In the genomic region with DNA sequence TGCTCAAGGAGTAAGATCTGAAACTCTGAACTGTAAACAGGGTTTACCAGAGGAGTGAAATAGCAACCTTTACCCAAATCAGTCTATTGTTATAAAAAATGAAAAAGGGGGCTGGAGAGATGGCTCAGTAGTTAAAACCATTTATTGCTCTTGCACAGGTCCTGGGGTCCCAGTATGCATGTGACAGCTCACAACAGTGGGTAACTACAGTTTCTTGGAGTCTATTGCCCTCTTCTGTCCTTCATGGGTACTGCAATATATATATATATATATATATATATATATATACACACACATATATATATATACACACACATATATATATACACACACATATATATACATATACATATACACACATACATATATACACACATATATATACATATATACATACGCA, we compare ENCODE assay signal across 13 mouse cellular contexts. TPM values are rescaled to one million over a fixed set of nuclear protein-coding genes. Genes with fewer than 3 reads are reported as not detected.
DNase-seq lines count a peak whose midpoint lies in the region; ATAC-seq and TF ChIP-seq lines count a peak whose summit lies in the region.
"Had no signal": no experiment of that assay in that cellular context is flagged by ENCODE, and none has a peak within 500 bp of the region (broad histone marks: within the 10 kb centered on the region; RNA-seq: fewer than 3 reads in every experiment).

No protein-coding gene starts in this region.

- WGBS in intestine, postnatal 0 days: 92% methylated on average over 1 of the region's 1 CpGs
- 94% methylated on average over 1 of the region's 1 CpGs for WGBS in intestine, embryonic 16.5 days
- WGBS in spleen, adult 2 months: 80% methylated on average over 1 of the region's 1 CpGs
- 46% methylated on average over 1 of the region's 1 CpGs for WGBS in limb, embryonic 10.5 days

- TF ChIP-seq POLR2A in spleen, adult 2 months (IDR thresholded peaks at IDR 0.05; ENCODE audit: low read depth, low read length): no peak
- no peak for TF ChIP-seq POLR2A in brain, embryonic 14.5 days (IDR thresholded peaks at IDR 0.05; ENCODE audit: borderline replicate concordance, extremely low read depth, insufficient read depth, insufficient read length, poor library complexity, severe bottlenecking)

- H3K4me3 ChIP-seq in intestine, postnatal 0 days (ENCODE audit: low read depth, low read length): no peak overlapping the region
- no peak overlapping the region for H3K4me3 ChIP-seq in intestine, embryonic 16.5 days (ENCODE audit: low read length)
- no peak overlapping the region for H3K4me3 ChIP-seq in spleen, adult 2 months (ENCODE audit: extremely low read depth, insufficient read depth, insufficient read length)
- H3K4me3 ChIP-seq in limb, embryonic 10.5 days: no peak overlapping the region
- H3K4me3 ChIP-seq: embryonic facial prominence, embryonic 15.5 days; hindbrain, embryonic 10.5 days; liver, embryonic 15.5 days had no signal

- peak; percentile 55 for TF ChIP-seq CTCF in intestine, postnatal 0 days (IDR thresholded peaks at IDR 0.05; ENCODE audit: low read depth)
- TF ChIP-seq CTCF in spleen, adult 2 months (IDR thresholded peaks at IDR 0.05; ENCODE audit: extremely low read depth, insufficient read depth, insufficient read length, insufficient replicate concordance): 0 out of 2 replicates have a peak, but pooled peaks have one; percentile 5
- TF ChIP-seq CTCF in brain, embryonic 14.5 days (IDR thresholded peaks at IDR 0.05; ENCODE audit: borderline replicate concordance, extremely low read depth, insufficient read depth, insufficient read length): peak; percentile 11; the same call in 1 of the 2 replicates

- ATAC-seq in intestine, postnatal 0 days: no peak
- ATAC-seq in intestine, embryonic 16.5 days: no peak

- H3K4me2 ChIP-seq in intestine, postnatal 0 days (replicated peaks; ENCODE audit: low read depth): no peak overlapping the region
- no peak overlapping the region for H3K4me2 ChIP-seq in intestine, embryonic 16.5 days (ENCODE audit: low read depth, low read length)
- H3K4me2 ChIP-seq: embryonic facial prominence, embryonic 15.5 days; liver, embryonic 15.5 days; midbrain, embryonic 11.5 days had no signal

- no peak for DNase-seq in spleen, adult 2 months (ENCODE audit: low read depth in 1 of 2, low spot score in 2 of 2)
- DNase-seq in spleen, postnatal 4 days (ENCODE audit: low spot score in 2 of 2): no peak
- DNase-seq in brain, embryonic 14.5 days (ENCODE audit: low read depth): no peak
- DNase-seq in urinary bladder, postnatal 36 days (ENCODE audit: low spot score in 2 of 2): no peak
- DNase-seq in limb, embryonic 10.5 days (ENCODE audit: low spot score): no peak
- DNase-seq: adrenal gland, postnatal 25 days; cerebellum, adult 9-10 months had no signal

- H3K4me1 ChIP-seq in intestine, postnatal 0 days (replicated peaks; ENCODE audit: control insufficient read depth, insufficient read depth, low read length): no peaks in the 10 kb centered on the region
- peaks cover 24% of the 10 kb centered on the region for H3K4me1 ChIP-seq in intestine, embryonic 16.5 days (ENCODE audit: control insufficient read depth, insufficient read depth, low read length)
- H3K4me1 ChIP-seq in spleen, adult 2 months (ENCODE audit: control insufficient read depth, insufficient read depth, insufficient read length): no peaks in the 10 kb centered on the region; the same call in 1 of the 2 replicates
- H3K4me1 ChIP-seq in limb, embryonic 10.5 days: peaks cover 35% of the 10 kb centered on the region

- no peaks in the 10 kb centered on the region for H3K36me3 ChIP-seq in intestine, postnatal 0 days (ENCODE audit: control insufficient read depth, insufficient read depth)
- no peaks in the 10 kb centered on the region for H3K36me3 ChIP-seq in intestine, embryonic 16.5 days (ENCODE audit: control insufficient read depth, insufficient read depth, low read length)
- H3K36me3 ChIP-seq in spleen, adult 2 months (ENCODE audit: control insufficient read depth, insufficient read depth, low read length): no peaks in the 10 kb centered on the region
- peaks cover 11% of the 10 kb centered on the region for H3K36me3 ChIP-seq in limb, embryonic 10.5 days
- H3K36me3 ChIP-seq: embryonic facial prominence, embryonic 15.5 days; liver, embryonic 15.5 days had no signal

- no peak overlapping the region for H3K27ac ChIP-seq in intestine, postnatal 0 days (ENCODE audit: low read depth, low read length)
- H3K27ac ChIP-seq in intestine, embryonic 16.5 days (ENCODE audit: low read length): no peak overlapping the region
- H3K27ac ChIP-seq in spleen, adult 2 months (ENCODE audit: insufficient read depth, low read length): no peak overlapping the region
- no peak overlapping the region for H3K27ac ChIP-seq in limb, embryonic 10.5 days
- H3K27ac ChIP-seq: embryonic facial prominence, embryonic 15.5 days; hindbrain, embryonic 10.5 days; liver, embryonic 15.5 days had no signal

- no peaks in the 10 kb centered on the region for H3K9me3 ChIP-seq in intestine, postnatal 0 days (ENCODE audit: control insufficient read depth)
- H3K9me3 ChIP-seq in intestine, embryonic 16.5 days (ENCODE audit: control insufficient read depth, low read length): no peaks in the 10 kb centered on the region
- no peaks in the 10 kb centered on the region for H3K9me3 ChIP-seq in limb, embryonic 10.5 days (replicated peaks)
- H3K9me3 ChIP-seq: embryonic facial prominence, embryonic 15.5 days; hindbrain, embryonic 10.5 days; liver, embryonic 15.5 days had no signal

- no peaks in the 10 kb centered on the region for H3K27me3 ChIP-seq in intestine, postnatal 0 days (replicated peaks; ENCODE audit: control insufficient read depth, insufficient read depth, low read length)
- no peaks in the 10 kb centered on the region for H3K27me3 ChIP-seq in intestine, embryonic 16.5 days (replicated peaks; ENCODE audit: control insufficient read depth, insufficient read depth, low read length)
- no peaks in the 10 kb centered on the region for H3K27me3 ChIP-seq in spleen, adult 2 months (ENCODE audit: control insufficient read depth, insufficient read depth, low read length)
- no peaks in the 10 kb centered on the region for H3K27me3 ChIP-seq in limb, embryonic 10.5 days (ENCODE audit: low read depth, poor library complexity, severe bottlenecking)
- H3K27me3 ChIP-seq: embryonic facial prominence, embryonic 15.5 days; liver, embryonic 15.5 days had no signal

- H3K9ac ChIP-seq in intestine, postnatal 0 days (ENCODE audit: low read depth, low read length): no peak overlapping the region
- no peak overlapping the region for H3K9ac ChIP-seq in intestine, embryonic 16.5 days (ENCODE audit: low read depth, low read length)
- H3K9ac ChIP-seq: embryonic facial prominence, embryonic 15.5 days; liver, embryonic 15.5 days had no signal

RNA-seq across cellular contexts. Expression of a gene that starts 1.7 kb away (rescaled TPM):
- polyA plus RNA-seq in intestine, postnatal 0 days (2015; fragmentation: Nextera tagmentation; extraction: Ambion mirVana): 2.2 and 2.4 TPM in 2 replicates
- polyA plus RNA-seq in intestine, embryonic 16.5 days (2015; fragmentation: Nextera tagmentation; extraction: Ambion mirVana): 12.6 and 13.3 TPM in 2 replicates
- polyA plus RNA-seq in spleen, adult 2 months (2012; rRNA removed): 3.4 and 4.8 TPM in 2 replicates
- polyA plus RNA-seq in brain, embryonic 14.5 days (2012; rRNA removed): 30.5 and 37.1 TPM in 2 replicates
- polyA plus RNA-seq in limb, embryonic 10.5 days (2016; fragmentation: Nextera tagmentation; extraction: Ambion mirVana): 73.1 and 88.1 TPM in 2 replicates

RNA-seq across cellular contexts. Expression of a gene that starts 10.4 kb away (rescaled TPM):
- polyA plus RNA-seq in intestine, postnatal 0 days (2015; fragmentation: Nextera tagmentation; extraction: Ambion mirVana): 0.17 and 0.43 TPM in 2 replicates
- polyA plus RNA-seq in intestine, embryonic 16.5 days (2015; fragmentation: Nextera tagmentation; extraction: Ambion mirVana): 0.70 and 1.5 TPM in 2 replicates
- 10.2 and 10.4 TPM in 2 replicates for polyA plus RNA-seq in spleen, adult 2 months (2012; rRNA removed)
- polyA plus RNA-seq in brain, embryonic 14.5 days (2012; rRNA removed): 1.1 and 1.6 TPM in 2 replicates
- polyA plus RNA-seq in limb, embryonic 10.5 days (2016; fragmentation: Nextera tagmentation; extraction: Ambion mirVana): 0.95 and 1.8 TPM in 2 replicates

RNA-seq across cellular contexts. Expression of a gene that starts 35.9 kb away (rescaled TPM):
- 1,370 and 1,375 TPM in 2 replicates for polyA plus RNA-seq in intestine, postnatal 0 days (2015; fragmentation: Nextera tagmentation; extraction: Ambion mirVana)
- polyA plus RNA-seq in intestine, embryonic 16.5 days (2015; fragmentation: Nextera tagmentation; extraction: Ambion mirVana): 1,840 and 1,978 TPM in 2 replicates
- 463 and 551 TPM in 2 replicates for polyA plus RNA-seq in spleen, adult 2 months (2012; rRNA removed)
- 1,840 and 1,952 TPM in 2 replicates for polyA plus RNA-seq in brain, embryonic 14.5 days (2012; rRNA removed)
- 1,689 and 1,952 TPM in 2 replicates for polyA plus RNA-seq in limb, embryonic 10.5 days (2016; fragmentation: Nextera tagmentation; extraction: Ambion mirVana)

Comparison
In these comparisons a context has a peak if more than half of its experiments do, and no peak if none do; other contexts are left out.
1. CTCF ChIP-seq: peak in every context shown above with its lines; median percentile 55 in intestine, postnatal 0 days; 11 in brain, embryonic 14.5 days; 5 in spleen, adult 2 months.